Mouse (Mus musculus) A20 (cell line): ENCODE measurements around the gene Sh3bp4.

Experiments used
- DNase-seq: peaks from one replicate; pipeline ENCODE4 v3.0.0-alpha.2; 2011; ENCODE audit warnings: low read depth, low spot score

Gene Sh3bp4

DNA sequence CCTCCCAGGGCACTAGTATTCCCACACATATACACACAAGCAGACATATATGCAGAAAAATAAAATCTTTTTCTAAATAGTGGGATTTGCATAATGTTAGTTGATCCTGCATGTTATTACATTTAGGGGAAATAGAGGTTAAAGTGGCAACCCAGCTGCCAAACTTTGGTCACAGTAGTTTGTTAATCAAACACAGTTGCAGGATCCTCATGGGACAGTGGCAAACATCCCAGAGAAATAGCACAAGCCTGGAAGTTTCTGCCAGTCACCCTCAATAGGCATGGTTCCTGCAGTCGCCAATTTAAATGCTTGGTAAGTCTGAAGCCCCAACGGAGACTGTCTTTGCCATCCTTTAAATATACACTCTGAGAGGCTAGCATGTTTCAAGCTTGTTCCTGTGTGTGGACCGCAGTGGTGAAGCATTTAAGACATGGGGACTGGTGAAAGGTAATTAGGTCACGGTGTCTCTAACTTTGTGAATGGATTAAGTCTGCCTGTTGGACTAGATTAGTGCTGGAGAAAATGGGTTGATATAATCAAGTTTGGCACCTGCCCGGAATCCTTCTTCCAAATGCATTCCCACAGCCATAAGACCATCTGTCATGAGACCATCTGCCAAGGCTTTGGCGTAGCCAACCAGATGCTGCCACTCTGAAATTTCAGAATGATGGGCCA, 114.0 kb downstream of the Sh3bp4 start:
- DNase-seq, result no peak

DNA sequence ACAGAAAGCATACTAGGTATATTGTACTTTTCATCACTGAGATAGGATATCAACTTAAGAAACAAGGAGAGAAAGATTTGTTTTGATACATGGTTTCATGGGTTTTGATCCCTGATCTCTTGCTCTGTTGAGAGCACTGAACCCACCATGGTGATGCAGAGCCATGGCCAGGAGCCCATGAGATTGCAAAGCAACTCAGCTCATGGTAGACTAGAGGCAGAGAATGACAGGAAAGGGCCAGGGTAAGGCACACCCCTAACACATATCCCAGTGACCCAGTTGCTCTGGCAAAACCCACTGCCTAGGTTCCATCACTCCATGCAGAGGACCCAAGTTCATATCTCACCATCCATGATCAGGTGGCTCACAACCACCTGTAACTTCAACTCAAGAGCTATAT, 114.6 kb downstream of the Sh3bp4 start:
- no peak for DNase-seq

DNA sequence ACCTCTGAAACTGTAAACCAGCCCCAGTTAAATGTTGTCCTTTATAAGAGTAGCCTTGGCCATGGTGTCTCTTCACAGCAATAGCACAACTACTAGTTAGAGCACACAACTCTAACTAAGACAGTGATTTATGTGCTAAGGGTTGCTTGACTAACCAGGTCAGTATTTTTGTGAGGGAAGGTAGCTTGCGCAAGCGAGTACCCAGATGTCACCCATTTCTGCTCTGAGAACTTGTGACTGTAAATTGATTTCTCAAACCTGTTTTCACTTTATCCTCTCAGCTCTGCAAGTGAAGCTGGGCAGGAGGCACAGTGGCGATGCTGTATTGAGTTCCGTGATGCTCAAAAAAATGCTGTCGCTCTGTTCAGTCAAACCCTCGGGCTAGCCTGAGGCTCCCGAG, 117.2 kb downstream of the Sh3bp4 start:
- no peak for DNase-seq

DNA sequence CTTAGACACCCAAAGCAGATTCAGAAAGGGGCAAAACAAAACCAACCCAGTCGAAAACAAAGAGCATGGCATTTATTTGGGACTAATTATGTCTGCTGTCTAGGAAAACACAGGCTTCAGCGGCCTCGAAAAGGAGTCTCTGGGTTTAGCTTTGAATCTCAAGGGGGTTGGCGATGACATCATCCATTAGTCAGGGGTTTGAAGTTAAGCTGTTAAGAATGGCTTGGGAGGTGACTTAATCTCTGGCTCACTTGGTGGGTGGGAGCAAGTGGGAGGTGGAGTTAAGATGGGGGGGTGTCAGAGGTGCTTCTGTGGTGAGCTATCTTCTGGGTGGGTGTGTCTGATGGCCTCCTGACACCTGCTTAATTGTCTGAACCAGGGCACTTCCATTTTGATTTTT, 117.9 kb downstream of the Sh3bp4 start:
- no peak for DNase-seq

DNA sequence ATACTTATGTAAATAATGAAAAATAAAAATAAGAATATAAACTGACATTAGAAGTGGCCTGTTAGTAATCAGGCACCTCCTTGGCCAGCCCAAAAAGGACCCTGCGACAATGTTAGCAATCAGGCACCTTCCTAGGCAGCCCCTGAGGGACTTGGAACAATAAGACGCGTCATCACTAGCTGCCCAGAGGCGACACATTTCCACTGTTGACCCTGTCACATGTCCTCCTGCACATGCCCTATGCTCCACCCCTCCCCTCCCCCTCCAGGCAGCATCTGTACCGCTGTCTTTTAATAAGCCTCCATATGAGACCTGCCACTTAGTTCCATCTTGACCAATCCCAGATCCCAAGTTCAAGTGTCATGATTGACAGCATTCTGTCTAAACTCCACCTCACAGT, 119.0 kb downstream of the Sh3bp4 start:
- no peak for DNase-seq

DNA sequence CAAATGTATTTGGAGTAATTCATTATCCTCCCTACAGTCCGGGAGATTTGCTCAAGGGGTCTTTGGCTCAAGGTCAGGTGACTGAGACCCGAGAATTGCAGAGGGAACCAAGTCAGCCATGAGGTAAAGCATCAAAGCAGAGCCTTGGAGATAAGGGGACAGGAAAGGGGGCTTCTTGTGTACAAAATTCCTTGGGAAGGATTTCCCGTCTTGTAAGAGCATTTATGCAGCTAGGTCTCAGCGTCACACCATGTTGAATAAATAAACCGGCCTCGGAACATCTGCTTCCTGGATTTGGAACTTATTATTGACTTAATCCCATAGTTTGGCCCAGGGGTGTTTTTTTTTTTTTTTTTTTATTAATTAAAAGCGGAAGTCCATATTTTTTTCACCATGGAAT, 120.4 kb downstream of the Sh3bp4 start:
- no peak for DNase-seq

DNA sequence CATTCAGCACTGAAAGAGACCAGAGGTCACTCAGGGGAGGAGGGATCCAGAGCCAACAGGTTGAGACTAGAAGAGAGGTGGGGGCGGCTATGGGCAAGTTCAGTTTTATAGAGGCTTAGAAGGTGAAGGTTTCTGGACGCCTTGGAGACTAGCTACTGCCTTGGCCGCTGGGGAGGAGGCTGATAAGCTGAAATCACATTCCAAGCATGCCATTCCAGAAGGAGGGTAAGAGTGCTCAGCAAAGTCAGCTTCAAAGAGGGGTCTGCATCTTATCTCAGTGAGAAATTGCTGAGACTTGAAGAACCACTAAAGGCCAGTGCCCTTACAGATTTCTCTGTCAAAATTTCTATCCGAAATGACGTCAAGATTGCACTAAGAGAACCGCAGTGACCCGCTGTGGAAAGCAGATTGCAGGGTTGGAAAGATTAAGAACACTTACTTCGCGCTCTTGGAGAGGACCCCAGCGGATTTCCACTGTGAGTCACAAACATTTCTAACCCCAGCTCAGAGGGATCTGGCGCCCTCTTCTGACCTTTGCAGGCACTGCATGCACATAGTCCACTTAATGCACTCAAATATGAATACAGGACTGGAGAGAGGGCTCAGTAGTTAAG, 121.0 kb downstream of the Sh3bp4 start:
- no peak for DNase-seq

DNA sequence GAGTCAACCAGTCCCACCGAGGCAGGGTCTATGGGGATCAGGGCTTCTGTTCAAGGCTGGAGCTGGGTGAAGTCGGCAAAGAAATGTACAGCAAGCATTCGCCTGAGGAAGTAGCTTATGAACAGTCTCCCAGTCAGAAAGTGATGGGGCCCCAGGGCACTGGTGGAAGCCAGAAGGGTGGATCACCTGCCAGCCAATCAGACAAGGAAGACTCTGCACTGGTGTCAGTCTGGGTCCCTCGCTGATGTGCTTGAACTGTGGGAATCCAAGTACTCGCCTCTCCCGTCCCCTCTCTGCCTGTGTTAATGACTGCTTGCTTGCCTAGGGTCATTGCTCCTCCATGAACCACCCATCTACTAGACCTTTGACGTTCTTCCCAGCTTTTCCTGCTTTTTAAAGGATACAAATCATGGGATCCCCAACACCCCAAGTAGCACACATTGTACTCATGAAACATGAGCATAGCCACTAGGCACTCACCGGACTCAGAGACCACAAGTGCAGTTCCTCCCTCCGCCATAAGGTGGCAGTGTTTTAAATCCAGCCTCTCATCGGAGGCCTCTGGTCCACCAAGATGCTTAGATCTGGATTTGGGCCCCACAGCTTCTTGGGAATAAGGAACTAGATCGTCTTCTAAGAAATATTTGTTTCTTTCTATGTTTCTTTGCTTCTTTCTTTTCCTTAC, 122.5 kb downstream of the Sh3bp4 start:
- DNase-seq, result no peak

DNA sequence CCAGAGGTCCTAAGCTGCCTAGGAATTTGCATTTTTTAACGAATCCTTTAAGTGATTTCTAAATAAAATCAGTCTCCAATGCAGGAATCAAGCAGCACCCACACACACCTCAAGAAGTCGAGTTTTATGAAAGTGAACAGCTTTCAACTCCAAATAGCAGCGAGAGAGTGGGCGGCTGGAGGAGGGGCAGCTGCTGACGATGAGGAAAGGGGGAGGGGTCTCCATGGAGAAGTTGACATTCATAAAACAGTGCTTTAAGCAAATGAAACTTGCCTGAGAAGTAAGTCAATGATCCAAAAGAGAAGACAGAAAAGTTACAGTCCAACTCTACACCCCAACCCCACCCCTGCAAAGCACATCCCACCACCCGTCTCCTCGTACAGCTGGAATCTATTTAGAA, 123.4 kb downstream of the Sh3bp4 start:
- no peak for DNase-seq

DNA sequence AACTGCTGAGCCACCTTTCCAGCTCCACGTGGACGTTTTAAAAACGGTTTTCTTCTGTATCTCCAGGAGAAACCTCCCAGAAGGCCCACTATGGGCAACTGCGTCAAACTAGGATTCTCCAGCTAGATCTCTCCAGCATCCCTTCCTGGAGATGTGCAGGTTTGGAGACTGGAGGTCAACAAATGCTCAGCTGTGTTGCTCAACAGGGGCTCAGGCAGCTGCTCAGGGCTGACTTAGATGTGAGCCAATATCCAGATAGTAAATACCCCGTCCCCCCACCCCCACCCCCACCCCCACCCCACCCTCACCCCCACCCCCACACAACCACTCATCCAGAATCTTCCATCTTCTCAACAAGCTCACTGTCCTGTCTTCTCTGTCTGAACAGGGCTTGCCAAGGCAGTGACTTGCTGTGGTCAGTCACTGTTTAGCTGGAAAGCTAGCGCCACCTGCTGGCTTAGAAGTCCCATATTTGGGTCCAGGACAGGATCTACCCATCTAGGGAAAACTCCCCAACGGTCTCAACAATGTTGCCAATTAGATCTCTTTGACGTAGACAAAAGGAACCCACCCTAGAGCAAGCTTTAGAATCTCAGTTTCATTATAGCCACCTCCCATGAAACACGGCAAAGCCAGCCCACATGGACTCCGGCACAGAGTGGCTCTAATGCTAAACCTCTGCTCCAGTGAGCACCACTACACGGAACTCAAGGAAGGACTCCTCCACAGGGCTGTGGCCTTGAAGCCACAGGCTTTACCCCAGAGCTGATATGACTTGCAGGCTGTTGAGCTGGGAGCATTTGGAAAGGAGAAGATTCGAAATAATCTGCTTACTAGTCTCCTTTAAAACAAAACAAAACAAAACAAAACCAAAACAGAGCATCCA, 125.9 kb downstream of the Sh3bp4 start:
- no peak for DNase-seq
